Mouse (Mus musculus) thymus, postnatal 25 days (tissue): ENCODE results near the gene Gpr15.

ENCODE experiments used
- DNase-seq: peaks from one replicate; pipeline ENCODE4 v3.0.0; 2022

Gpr15 gene

GRCm38 (mm10) chr16:58669917-58670630 is 48.8 kb downstream of the Gpr15 start, which contains the start of gene Cpox:
Gene Cpox (plus strand): TSS chr16:58670292.
- DNase-seq, result peak; percentile 78

DNA sequence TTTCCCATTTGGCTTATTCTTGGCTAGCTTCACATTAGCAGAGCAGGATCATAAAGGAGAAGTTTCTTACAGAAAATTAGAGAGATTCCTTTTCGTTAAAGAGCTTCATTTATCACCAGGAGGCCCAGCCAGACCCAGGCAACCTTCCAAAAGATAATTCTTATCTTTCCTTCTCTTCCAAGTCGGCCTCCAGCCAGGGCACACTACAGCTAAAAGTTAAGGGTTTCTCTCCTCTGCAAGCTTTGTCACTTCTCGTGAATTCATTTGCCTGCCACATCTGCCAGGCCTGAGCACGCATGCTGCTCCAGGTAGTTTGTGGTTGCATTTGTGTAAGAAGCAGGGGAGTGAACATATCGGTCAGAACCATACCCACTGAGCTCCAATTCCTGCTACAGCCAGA is 49.6 kb downstream of the Gpr15 start:
- DNase-seq, result no peak

DNA sequence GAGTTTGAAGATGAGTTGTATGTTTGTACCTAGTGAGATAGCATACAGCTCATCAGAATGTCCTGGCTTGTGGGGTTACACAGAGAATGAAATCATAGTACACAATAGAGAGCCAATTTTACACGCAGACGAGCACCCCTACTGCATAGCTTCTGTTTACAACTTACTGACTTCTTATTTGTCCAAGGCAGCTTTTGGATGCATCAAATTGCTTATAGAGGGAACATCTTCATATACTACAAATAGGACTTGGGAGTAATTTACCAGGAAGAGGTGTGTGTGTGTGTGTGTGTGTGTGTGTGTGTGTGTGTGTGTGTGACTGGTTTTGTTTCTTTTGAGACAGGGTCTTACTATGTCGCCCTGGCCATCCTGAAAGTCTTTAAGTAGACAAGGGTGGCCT is 50.3 kb downstream of the Gpr15 start:
- no peak for DNase-seq
